Mouse (Mus musculus) cerebellum, adult 11 months (tissue): ENCODE measurements around the gene Scn3a.
"Not testable (repeated sequence)": the region's sequence is repeated elsewhere in the genome, so short reads cannot be mapped to it uniquely, and the experiment has no call there.

ENCODE experiments used
- DNase-seq: peaks from one replicate; pipeline ENCODE4 v3.0.0; 2022

Scn3a gene

GRCm38 (mm10) chr2:65483434-65483833 is 84.0 kb downstream of the Scn3a start:
- DNase-seq: no peak

DNA sequence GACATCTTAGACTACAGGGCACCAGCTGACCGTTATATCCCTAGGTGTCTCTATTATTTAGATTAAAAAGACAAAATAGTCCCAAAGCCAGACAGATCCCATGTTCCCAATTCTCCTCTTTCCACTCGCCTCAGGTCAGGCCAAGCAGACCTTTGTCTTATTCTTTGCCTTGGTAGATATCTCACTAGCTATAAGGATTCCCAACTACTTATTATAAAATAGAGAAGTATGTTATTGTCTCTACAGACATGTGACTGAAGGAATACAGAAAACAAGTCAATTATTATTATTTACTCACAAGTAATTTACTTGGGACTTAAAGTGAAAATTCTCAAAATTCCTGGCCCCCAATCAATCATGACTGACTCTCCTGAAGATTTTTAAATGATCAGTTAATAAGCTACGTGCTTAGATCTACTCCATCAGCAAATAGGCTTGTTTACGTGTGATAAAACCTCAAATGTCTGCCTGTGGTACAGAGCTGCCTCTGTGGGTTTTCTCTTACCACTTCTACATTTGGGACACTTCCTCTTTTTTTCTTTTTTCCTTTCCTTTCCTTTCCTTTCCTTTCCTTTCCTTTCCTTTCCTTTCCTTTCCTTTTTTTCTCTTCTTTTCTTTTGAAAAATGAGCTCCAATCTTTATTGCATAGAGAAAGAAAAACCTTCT is 86.3 kb downstream of the Scn3a start:
- no peak for DNase-seq

GRCm38 (mm10) chr2:65471311-65471882 is 96.0 kb downstream of the Scn3a start:
- DNase-seq: no peak

GRCm38 (mm10) chr2:65465694-65466093 is 101.7 kb downstream of the Scn3a start:
- no peak for DNase-seq

DNA sequence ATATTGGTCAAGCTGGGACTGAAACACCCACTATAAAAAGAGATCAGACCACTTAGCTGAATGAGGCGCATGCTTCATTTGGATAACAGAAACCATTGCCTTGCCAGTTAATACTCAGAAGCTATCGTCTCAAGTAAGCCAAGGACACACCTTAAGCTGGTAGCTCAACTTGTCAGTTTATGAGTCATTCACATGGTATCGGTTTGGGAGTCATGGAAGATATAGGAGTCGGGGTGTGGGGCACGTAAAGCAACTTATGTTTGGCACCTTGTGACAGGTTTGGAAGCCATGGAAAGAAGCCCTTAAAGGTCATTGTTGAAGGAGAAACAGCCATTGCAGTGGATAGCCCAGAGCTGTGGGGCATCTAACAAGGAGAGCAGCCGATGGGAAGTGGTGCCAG is 113.7 kb downstream of the Scn3a start:
- no peak for DNase-seq

DNA sequence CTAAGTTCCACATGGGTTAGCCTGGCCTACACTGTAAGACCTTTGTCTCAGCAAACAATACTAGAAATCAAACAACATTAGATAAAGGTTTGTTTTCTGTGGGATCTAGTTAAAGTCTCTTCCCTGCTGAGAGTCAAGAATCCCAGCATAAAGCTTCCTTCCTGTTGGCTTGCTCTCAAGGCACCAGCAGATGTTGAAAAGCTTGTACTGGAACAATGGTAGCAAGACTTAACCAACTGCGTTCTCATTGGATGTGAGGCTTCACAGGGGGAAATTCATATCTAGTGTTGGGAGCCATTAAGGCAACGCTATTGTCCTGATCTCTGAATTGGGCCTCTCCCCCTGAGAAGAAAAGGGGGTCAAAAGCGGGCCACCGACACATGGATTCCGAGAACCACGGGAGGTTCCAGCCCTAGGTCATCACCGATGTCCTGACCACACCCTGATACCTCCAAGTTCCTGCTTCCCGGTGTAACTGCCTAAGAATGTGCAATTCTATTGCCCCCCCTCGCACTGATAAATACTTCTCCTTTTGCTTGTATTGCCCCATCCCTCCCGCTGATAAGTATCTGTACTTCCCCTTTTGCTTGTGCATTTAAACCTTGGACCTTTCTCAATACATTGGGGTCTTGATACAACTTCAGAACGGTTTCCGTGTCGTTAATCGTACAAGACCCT is 115.9 kb downstream of the Scn3a start:
- DNase-seq: not testable (repeated sequence)

GRCm38 (mm10) chr2:65450449-65451360 is 116.7 kb downstream of the Scn3a start:
- no peak for DNase-seq

GRCm38 (mm10) chr2:65449126-65449828 is 118.2 kb downstream of the Scn3a start:
- DNase-seq: no peak

DNA sequence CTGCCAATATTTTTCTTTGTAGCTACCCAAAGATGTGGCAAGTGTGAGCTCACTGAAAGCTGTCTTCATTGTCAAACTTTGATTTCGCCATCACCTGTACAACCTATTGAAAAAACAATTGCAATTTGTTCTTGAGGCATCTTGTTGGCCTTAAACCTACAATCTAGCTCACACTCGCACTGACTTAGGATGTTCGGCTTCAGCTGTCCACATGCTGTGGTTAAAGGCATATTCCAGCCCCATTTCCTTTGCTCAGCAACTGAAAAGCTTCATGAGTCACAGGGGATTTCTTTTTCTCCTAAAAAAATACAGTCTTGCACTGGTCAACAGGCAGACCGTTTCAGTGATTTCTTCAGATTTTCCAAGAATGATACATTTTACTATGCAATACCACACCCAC is 124.3 kb downstream of the Scn3a start:
- DNase-seq: no peak

- DNase-seq: no peak
Observed at GRCm38 (mm10) chr2:65441566-65441965, 125.9 kb downstream of the Scn3a start.

GRCm38 (mm10) chr2:65441110-65441509 is 126.3 kb downstream of the Scn3a start:
- no peak for DNase-seq

GRCm38 (mm10) chr2:65436917-65437316 is 130.5 kb downstream of the Scn3a start:
- DNase-seq: no peak

GRCm38 (mm10) chr2:65423501-65423900 is 143.9 kb downstream of the Scn3a start:
- DNase-seq: no peak

DNA sequence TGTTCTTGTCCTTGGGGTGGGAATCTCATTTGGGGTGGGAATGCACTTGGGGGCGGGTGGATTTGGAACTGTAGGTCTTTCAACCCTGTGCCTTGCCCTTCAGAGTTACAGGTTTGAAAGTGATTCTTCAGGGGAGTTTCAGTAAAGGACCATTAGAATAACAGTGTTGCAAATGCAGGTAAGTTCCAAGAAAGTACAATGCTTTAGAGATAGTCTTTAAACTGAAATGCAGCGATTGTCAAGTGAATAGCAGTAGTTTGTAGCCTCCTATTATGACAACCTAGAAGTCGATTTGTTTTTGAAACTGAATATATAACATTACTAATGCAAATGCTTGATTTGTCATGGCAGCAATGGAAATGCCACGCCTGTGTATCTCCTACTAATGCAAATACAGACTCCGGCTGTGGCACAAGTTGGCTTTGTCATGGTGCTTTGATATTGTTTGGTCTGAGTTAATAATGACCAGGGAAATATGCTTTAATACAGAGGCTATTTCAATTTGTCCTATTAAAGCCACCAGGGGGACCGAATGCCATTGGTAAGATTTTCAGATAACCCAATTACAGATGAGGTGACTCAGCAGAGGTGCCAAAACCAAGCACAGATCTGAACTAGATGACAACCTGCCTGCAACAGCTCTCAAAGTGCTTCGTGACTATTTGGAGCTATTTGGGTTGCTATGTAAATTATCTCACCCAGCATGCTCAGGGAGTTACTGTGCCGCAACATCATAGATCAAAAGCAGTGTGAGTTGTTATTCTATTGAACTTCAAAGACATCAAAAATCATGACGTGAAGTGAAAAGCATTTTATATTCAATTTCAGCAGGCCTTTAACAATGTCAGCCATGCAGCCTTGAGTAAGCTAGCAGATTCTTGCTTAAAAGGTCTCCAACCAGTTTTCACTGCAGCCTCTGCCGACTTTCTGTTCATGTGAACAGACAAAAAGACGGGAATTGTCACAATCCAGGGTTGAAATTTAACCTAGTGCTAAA is 145.9 kb downstream of the Scn3a start:
- no peak for DNase-seq

- no peak for DNase-seq
Observed at GRCm38 (mm10) chr2:65418608-65419007, 148.8 kb downstream of the Scn3a start.

GRCm38 (mm10) chr2:65416535-65416934 is 150.9 kb downstream of the Scn3a start:
- no peak for DNase-seq

GRCm38 (mm10) chr2:65415294-65415693 is 152.1 kb downstream of the Scn3a start:
- DNase-seq: no peak

DNA sequence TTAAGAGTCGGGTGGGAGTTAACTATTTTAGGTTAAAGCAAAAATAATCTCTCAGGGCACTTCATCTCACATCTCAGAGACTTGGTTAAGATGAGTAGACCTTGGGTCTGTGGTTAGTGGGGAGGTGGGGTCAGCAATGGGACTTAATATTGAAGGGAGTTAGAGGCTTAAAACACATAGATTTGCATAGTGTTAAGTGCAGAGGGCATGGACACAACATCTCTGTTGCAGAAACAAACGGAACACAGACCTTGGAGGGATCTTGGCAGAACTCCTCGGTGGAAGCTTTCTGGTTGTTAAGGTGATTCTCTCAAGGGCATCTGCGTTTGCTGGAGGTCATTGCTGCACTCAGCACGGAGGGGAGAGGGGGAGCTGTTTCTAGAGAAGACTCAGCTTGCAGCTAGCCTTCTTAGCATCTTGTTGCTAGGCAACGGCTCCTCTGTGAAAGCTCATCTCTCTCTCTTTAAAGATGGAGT is 152.6 kb downstream of the Scn3a start:
- no peak for DNase-seq

DNA sequence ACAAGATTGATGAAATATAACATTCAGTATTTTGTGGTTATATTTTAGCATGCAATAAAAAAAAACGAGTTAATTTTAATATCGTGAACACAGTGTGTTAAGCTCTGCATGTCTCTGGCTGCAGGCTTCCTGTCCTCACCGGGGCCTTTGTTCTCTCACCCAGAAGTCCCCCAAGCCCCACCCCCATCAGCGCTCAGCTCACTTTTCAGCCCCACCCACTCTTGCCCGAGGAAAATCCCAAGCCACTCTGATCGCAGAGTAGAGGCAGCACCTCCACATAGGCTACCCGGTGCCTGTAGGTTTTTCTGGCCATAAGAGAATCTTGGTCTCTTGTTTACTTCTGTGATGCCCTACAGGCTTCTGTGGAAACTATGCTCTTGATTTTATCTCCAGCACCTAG is 153.2 kb downstream of the Scn3a start:
- no peak for DNase-seq

DNA sequence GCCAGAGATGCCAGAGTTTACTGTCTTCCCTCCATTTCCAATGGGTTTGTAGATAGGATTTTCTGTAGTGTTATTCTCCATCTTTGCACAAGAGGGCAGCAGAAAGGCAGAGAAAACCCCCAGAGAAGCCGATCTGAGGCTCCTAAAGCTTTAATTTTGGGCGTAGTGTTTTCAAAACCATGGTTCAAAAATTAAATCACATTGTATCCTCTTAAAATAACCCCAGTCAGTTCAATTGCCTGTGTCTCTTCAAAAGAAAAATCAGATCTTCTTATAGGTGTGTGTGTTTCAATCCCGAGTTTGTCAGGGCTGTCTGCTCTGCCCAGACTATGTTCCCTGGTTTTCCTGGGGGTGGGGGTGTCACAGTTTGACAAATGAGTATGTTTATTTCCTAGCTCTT is 153.7 kb downstream of the Scn3a start:
- DNase-seq: no peak
